Mouse (Mus musculus): ENCODE measurements around the gene Hes1. TPM values are rescaled to one million over a fixed set of nuclear protein-coding genes. Genes with fewer than 3 reads are reported as not detected.
A peak's percentile ranks its signal among the peaks of the same experiment; 100 is the strongest.

The Hes1 gene
- total RNA-seq, 2 experiments from 2014 or later, result 18.9 to 23.3 TPM

DNA sequence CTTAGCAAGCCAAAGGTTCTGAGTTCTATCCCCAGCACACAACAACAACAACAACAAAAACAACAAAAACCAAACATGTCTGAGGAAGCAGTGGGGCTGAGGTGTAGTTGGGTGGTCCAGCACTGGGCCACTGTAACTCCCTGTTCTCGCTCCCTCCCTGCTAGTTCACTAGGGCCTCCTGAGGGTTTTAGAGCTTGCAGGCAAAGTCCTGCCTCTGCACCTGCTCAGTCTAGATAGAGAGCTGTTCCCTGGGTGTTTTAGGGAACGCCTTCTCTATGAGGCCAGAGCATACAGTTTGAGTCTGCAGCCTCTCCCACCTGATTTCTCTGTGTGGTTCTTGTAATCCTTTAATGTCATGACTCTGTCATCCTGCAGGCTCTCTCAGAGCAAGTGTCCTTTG lies 11.9 kb upstream of the Hes1 start:
- no peak for DNase-seq

DNA sequence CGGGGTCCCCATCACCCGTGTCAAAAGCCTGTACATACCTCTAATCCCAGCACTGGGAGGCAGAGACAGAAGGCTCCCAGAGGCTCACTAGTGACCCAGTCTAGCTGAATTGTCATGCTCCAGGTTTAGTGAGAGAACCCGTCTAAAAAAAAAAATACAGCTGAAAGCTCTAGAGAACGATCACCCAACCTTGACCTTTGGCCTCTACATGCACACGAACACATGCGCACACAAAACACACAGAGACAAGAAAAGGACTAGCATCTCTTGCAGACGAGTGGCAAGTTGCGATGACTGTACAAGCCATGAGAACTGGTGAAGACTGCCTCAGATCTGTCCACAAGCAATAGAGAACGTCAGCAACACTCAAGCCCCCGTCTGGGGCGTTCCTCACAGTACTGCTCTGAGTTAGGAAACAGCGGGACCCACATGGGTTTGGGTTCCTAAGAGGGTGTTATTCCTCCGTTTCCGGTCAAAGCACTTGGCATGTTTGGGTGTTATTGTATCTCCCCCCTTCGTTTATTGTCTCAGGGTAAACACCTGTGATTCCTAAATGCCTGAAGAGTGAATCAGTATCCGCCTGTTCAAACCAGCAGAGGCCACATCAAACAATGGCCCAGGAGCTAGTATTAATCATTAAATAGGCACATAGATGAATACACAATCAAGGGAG lies 11.2 kb upstream of the Hes1 start:
- no peak for DNase-seq

DNA sequence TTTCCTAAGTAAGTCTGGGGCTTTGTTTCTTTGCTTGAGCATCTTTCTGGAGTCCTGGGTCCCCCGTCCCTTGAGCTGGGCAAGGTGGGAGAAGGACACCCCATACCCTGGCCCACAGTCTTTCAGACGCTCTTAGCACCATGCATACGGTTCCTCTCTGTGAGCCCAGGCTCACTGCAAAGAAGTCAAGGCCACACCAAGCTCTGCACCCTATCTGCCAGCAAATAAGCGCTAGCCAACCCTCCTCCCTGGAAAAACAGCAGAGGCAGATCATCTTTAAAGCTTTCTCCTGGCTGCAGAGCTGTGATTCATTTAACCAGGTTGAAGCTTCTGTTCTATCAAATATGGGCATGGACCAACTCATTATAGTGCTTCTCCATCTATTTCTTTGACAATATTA lies 9.6 kb upstream of the Hes1 start:
- no peak for DNase-seq

DNA sequence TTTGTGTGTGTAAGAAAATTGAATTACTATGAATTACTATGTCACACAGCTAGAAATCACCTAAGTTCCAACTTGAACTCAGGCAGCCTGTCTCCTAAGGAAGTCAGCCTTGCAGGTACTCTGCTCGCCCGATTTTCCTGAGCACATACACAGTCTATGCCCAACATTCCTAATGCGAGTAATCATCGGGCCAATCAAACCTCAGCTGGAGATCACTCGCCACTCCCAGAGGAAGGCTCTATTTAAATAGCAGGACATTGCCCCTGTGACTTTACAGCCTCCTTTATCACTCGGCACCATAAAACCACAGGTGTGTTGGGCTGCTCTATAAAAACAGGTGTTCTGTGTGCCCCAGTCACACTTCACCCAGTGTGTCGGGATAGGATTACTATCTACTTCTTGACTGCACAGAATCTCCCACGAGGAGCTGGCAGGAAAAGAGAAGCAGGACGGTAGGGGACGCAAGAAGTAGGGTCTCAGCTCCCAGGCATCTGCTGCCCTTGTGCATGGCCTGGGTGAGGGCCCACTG lies 8.8 kb upstream of the Hes1 start:
- DNase-seq, result no peak

DNA sequence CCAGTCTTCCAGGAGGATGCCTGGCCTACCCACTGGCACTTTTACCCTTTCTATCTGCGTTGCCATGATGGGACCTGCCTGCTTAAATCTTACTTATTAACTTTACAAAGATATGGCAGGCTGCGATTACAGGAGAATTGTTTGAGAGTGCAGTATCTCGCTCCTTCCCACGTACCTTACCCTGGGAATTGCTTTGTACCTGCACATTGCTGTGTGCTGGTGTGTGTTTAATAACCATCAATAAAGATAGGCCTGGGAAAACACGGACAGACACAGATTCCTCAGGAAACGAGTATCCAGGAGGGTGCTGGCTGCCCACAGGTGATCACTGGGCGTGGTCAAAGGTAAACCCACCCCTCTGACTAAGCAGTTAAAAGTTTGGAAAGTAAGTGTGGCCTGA lies 8.3 kb upstream of the Hes1 start:
- no peak for DNase-seq

DNA sequence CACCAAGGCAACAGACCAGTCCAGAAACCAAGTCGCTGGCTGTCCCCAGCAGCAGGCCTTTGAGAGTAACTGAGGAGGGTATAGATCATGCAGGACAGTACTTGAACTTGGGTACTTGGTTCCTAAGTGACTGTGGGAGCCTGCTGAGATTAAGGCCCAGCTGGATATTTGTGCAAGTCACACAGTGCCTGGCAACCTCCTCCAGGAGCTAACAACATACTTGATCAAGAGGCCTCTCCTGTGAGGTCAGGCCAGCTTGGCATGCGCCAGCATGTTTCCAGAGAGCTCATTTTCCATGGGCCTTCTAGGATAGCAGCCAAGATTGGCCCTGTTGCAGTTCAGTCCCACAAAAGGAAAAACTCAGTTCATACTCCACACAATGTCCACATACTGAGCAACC lies 7.3 kb upstream of the Hes1 start:
- no peak for DNase-seq

DNA sequence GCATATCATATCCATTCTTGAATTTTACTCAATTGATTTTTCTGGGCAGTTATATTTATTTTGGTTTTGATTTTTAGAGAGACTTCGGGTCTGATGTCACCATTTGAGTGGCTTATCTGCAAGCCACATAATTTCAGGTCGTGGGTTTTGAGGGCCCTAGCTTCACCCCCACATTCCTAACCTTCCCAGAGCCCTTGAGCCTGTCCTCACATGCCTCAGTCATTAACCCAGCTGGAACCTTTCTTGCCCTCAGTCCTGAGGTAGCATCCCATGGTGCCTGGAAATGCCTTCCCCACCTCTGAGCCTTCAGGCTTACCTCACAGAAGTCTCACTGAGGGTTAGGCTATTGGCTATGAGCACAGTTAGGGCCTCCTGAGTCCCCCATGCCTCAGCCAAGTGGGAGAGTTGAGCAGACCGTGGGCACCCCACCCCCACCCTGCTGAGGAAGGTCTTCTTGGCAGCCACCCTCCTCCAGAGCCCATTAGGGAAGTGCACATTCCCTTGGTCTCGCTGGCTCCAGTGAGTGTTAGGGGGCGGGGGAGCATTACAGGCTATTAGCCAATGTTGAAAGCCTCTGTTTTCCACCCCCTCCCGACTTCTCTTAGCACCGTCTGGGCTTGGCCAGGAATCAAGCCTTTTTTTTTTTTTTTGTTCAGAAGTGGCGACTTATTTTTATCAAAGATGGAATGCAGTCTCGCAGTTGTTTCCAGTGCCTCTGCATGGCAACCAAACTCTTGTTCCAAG lies 5.0 kb upstream of the Hes1 start:
- peak; percentile 24 to 32 for DNase-seq

DNA sequence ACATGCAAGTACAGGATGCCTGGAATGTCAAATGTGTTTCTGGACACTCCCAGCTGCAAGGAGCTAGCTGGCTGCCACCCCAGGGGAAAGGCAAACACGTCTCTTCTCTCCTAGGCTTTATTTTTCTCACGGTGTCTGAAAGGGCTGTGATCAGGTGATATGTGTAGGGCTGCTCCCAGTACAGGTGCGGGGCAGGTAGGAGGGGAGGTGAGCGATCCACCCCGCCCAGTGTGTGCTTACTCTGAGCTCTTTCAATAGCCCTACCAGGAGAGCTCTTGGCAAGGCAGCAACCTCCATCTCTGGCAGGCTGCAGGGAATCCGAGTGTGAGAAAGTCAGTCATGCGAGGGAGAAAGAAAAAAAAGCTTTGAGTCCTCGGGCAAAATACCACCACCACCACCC lies 3.8 kb upstream of the Hes1 start:
- peak in 1 of 2 experiments; percentile 7 for DNase-seq

DNA sequence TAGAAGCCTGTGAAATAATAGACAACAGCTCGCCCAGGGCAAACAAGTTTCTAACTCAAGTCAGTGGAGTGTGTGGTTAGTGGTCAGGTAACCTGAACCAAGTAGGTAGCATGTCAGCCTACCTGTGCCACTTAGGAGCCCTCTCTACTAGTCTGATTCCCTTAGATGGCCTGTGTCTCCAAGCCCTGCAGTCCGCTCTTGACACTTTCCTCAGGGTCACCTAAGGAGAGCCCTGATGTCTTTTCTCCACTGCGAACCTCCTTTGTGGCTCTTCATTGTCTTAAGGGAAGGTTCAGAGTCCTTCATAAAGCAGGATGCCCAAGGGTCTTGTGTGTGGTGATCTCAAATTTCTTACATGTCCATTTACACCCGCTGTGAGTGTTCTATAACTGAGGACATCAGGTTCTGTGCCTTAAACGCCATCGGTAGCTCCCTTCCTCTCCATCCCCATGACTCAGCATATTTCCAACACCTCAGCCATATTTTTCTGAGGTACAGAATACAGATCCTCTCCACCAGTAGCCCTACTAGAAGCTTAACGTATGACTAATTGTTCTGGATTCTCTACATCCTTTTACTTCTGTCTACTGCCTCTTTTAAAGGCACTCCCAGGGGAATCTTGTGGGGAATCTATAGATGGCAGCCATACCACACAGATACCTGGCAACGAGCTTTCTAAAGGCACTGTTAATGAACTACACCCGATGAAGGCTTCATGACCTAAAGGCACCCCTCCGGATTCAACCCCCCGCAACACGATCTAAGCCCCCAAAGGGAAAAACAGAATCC lies 1.7 kb upstream of the Hes1 start:
- DNase-seq, result no peak

DNA sequence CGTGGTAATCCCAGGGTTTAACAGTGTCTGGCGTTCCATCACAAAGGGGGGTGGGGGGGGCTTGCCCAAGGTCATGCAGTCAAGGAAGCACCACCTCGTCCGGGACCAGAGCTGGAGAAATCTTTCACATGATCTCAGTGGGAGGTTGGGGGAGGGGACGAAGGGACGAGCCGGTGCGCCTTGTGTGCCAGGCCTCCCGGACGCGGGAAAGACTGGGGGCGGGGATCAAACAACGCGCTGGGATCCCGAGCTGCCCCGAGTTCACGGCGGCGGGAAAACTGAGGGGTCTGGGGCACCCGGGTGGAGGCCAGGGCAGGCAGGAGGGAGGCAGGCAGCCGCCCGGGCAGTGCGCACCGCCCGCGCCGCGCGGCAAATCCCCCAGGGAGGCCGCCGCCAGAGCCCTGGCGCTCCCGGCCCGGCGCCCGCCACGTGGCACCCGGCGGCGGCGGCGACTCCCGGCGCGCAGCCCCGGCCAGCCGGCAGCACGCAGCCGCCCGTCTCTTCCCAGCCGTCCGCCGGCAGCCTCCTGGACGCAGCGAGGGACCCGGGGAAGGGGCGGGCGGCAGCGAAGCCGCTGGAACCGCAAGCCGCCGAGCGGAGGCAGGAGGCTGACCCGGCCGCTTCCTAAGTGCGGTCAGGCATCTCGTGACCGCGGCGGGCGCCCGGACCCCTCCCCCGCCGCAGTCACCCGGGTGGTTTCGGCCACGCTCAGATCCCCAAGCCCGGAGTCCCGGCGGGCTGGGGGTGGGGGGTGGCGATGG lies 883 bp upstream of the Hes1 start:
- DNase-seq, result peak; percentile 36 to 57

DNA sequence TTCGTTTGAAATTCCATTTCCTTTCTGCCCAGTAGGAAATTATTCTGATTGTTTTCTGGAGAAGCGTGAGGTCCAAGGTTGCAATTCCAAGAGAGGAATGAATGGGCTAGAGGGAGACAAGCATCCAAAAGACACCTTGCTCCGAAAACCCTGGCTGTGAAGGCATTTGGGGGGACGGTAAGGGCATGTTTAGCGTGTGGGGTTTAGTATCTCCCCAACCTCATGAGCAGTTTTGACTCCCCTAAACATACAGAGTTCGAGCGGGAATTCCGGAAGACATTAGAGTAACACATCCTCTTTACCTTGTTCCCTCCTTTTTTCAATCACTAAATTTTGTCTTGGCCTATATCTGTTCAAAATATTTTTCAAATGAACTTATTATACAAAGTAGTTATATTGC lies 429 bp downstream of the Hes1 start:
- DNase-seq, result no peak

DNA sequence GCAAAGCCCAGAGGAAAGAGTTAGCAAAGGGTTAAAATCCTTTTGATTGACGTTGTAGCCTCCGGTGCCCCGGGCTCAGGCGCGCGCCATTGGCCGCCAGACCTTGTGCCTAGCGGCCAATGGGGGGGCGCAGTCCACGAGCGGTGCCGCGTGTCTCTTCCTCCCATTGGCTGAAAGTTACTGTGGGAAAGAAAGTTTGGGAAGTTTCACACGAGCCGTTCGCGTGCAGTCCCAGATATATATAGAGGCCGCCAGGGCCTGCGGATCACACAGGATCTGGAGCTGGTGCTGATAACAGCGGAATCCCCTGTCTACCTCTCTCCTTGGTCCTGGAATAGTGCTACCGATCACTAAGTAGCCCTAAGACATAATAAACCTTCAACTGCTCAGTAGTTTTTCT lies 893 bp downstream of the Hes1 start:
- DNase-seq, result peak; percentile 78 to 85

DNA sequence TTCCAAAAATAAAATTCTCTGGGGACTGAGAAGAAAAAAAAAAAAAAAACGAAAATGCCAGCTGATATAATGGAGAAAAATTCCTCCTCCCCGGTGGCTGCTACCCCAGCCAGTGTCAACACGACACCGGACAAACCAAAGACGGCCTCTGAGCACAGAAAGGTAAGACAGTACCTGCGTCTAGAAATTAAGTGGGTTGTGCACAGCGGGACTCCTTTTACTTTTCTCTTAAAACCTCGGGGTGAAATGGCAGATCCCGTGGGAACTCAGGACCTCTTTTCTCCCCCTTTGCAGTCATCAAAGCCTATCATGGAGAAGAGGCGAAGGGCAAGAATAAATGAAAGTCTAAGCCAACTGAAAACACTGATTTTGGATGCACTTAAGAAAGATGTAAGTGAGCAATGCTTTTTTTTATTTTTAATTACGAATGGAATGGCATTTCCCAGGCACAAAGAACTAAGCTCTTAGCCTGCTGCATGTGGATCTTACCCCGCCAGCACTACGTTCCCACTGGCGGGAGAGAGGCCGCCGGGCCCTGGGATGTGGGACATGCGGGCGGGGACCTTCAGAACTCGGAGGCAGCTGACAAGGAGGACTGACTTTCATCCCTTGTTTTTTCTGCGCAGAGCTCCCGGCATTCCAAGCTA lies 1.5 kb downstream of the Hes1 start:
- DNase-seq, result no peak

DNA sequence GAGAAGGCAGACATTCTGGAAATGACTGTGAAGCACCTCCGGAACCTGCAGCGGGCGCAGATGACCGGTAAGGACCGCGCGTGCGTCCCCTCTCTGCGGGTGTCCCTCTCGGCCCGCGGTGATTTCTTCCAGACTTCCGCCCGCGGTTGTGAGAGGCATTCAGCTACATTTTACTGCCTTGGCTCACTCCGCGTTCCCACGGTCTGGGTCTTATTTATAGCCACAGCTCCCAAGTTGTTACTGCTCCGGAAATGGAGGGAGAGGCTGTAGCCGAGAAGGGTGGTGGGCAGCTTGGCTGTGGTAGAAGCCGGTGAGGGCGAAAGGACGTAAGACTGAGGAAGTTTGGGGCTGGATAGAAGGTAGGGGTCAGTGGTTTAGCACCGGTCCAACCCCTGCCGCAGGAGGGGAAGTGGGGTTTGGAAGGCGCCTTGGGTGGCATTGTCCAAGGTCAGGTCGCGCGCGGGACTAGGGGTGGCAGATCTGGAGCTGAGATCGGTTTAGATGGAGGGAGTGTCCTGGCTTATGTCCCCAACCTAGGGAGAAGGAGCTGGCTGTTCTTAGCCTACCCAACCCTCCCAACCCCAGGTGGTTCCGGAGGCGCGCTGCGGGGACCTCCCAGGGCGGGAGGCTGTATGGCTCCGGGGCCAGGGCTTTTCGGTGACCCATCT lies 2.1 kb downstream of the Hes1 start:
- DNase-seq, result peak; percentile 44 to 49

DNA sequence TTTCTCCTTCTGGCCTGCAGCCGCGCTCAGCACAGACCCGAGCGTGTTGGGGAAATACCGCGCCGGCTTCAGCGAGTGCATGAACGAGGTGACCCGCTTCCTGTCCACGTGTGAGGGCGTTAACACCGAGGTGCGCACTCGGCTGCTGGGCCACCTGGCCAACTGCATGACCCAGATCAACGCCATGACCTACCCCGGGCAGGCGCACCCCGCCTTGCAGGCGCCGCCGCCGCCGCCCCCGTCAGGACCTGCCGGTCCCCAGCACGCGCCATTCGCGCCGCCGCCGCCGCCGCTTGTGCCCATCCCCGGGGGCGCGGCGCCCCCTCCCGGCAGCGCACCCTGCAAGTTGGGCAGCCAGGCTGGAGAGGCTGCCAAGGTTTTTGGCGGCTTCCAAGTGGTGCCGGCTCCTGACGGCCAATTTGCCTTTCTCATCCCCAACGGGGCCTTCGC lies 2.7 kb downstream of the Hes1 start:
- DNase-seq, result peak; percentile 84 to 85

DNA sequence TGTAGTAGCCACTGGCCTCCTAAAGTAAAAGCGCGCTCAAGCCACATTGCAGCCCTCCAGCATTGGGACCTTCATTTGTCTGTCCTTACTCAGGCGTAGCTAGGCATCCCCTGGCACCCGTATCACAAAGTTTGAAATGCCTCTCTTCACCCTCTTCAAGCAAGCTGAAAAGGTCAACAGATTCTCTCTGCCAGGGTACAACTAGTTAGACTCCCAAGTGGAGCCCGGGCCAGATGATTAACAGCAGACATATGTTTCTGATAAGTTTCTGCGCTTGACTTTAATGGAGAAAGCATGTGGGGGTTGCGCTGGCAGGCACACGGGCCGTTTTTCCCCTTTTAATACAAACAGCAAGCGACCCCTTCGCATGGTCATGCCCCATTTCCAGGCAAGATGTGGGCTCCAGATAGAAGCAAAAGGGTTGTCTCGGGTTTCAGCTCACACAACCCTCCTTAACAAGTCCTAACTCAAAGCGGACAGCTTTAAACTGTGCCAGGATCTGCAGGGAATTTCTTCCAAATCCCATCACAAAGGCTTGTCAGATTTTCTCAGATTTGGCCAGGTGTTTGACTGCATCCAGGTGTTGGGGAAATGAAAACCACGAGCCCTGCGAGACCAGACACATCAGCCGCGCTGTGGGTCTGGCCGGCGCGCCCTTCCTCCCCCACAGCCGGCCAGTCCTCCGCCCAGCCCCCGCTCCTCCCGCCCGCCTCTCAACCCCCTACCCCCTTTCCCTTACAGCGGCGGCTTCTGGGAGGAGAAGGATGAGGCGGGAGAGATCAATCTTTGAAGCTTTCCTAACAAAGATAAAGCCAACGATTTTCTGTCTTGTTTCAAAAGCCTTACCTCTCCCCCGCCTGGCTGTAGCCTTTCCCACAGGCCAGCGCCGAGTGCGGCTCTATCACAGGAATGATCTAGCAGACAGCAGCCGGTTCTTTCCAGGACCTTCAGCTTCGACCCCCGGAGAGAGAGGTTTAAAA lies 4.1 kb downstream of the Hes1 start:
- no peak for DNase-seq

DNA sequence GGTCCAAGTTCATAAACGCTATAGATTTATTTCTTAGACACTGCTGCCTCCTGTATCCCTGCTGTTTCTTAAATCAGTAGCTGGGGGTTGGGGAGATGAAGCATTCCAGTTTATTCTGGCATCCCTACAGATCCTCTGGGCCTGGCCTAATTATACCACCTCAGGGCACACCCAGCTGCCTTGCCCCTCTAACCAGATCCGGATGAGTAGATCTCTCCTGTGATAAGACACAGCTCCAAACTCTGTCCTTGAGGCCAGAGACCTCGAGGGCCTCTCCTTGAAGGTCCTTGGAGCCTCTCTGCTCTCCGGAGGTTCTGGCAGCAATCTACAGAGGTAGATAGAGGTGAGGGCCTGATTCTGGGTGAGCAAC lies 5.4 kb downstream of the Hes1 start:
- DNase-seq, result peak in 1 of 2 experiments; percentile 19

DNA sequence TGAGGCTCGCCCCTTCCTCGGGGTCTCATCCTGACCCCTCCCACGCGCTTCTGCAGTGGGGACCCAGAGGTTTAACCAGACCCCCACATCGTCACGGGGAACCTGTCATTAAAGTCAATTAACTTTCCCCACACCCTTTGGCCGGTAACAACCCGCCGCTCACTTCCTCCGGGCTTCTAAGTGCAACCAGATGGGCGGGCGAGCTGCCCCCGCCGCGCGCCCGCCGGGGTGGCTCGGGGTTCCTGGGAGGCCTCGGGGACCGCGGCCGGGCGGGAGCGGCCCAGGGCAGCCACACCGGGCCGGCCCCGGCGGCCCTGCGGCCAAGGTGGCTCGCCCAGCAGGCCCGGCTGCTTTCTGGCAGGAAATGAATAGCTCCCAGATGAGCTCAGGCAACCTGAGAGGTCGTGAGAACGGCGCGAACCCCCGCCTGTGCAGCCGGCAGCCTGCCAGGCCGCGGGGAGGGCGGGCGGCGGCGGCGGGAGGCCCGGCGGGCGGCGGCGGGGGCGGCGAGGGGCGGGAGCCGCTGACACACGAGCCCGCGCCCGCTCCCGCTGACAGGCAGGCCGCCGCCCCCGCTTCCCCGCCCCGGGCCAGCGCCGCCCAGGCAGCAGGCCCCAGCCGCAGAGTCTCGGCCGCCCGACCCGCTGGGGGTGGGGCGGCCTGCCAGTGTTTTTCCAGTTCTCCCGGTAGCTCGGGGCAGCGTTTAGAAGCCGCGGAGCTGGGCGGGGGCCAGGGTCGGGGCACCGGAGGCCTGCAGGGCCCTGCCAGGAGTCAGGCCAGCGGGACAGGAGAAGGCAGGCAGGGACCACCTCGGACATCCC lies 6.0 kb downstream of the Hes1 start:
- peak; percentile 57 to 72 for DNase-seq

DNA sequence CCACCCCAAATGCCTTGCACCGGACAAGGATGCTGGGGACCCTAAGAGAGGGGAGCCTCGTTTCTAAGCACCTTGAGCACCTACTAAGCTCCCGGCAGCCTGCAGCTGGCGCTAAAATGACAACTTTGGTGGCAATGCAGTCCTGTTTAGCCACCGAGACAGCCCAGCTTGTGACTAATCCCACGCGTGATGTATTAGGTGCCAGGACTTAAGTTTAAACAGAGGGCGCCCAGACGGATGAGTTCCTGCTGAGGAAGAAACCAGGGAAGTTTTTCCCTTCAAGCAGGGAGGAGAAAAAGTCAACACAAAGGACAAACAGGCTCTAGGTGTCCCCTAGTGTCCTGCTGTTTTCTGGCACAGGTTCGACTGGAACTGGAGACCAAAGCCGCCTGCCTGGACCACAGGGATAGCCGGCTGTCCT lies 6.6 kb downstream of the Hes1 start:
- peak in 1 of 2 experiments; percentile 49 for DNase-seq
